Mouse (Mus musculus) E14TG2a.4 (cell line): ENCODE data around the gene Pim3.

Source experiments
- CTCF ChIP-seq: conservative IDR thresholded peaks from 2 replicates; pipeline ENCODE4 v1.5.1; 2014; ENCODE audit warnings: low read length
- NANOG ChIP-seq: IDR thresholded peaks from 2 replicates; pipeline ENCODE4 v1.6.1; 2014; ENCODE audit warnings: borderline replicate concordance, low read length, mixed read lengths
- POU5F1 ChIP-seq: IDR thresholded peaks from 2 replicates; pipeline ENCODE4 v1.6.1; 2014; ENCODE audit warnings: low read length, borderline replicate concordance

DNA sequence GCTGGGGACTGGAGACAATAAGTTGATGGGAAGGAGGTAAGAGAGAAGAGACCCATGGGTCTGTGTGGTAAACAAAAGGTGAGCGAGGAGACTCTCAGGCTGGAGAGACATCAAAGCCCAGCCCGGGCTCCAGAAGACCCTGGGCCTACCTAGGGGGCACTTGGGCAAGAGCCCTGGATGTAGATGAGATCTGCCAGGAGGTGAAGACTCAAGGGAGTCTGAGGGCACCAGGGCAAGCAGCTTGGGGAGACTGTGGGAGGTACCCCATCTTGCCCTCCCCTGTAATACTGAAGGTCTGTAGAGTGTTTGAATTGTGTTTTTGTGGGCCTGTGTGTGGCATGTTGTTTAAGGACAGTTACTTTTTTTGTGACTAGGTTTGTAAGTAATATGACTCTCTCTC lies 3.3 kb upstream of the Pim3 start:
- no peak for TF ChIP-seq CTCF
- no peak for TF ChIP-seq POU5F1
- no peak for TF ChIP-seq NANOG
